In genomic region chr4:105160470-105160869, GRCm38 (mm10) we compare ENCODE assay signal across 13 mouse cellular contexts. TPM values are rescaled to one million over a fixed set of nuclear protein-coding genes. Genes with fewer than 3 reads are reported as not detected.
A peak's percentile ranks its signal among the peaks of the same experiment; 100 is the strongest.
DNase-seq lines count a peak whose midpoint lies in the region; ATAC-seq lines count a peak whose summit lies in the region.
"Had no signal": no experiment of that assay in that cellular context is flagged by ENCODE, and none has a peak within 500 bp of the region (broad histone marks: within the 10 kb centered on the region; RNA-seq: fewer than 3 reads in every experiment).

No protein-coding gene starts in this region.

- no peak for ATAC-seq in intestine, embryonic 14.5 days (replicated peaks; ENCODE audit: low FRiP score, low TSS enrichment, low read depth)
- ATAC-seq in intestine, embryonic 15.5 days = no peak
- no peak for ATAC-seq in forebrain, embryonic 16.5 days
- ATAC-seq: CD4-positive, CD25-positive, alpha-beta regulatory T cell, adult 4 months had no signal

- H3K4me1 ChIP-seq in intestine, embryonic 14.5 days (replicated peaks; ENCODE audit: control insufficient read depth, insufficient read depth, low read length) = peaks cover 5% of the 10 kb centered on the region
- 0 out of 2 replicates have a peak, but pooled peaks cover 4% of the 10 kb centered on the region for H3K4me1 ChIP-seq in intestine, embryonic 15.5 days (replicated peaks)
- H3K4me1 ChIP-seq in embryonic facial prominence, embryonic 10.5 days = peaks cover 68% of the 10 kb centered on the region
- H3K4me1 ChIP-seq in forebrain, embryonic 16.5 days (replicated peaks; ENCODE audit: control insufficient read depth, insufficient read depth, low read length) = peaks cover 30% of the 10 kb centered on the region
- peaks cover 51% of the 10 kb centered on the region for H3K4me1 ChIP-seq in midbrain, embryonic 10.5 days

- H3K4me2 ChIP-seq in intestine, embryonic 14.5 days (ENCODE audit: low read length) = 0 out of 2 replicates have a peak overlapping the region, but pooled peaks have one; percentile 6
- no peak overlapping the region for H3K4me2 ChIP-seq in intestine, embryonic 15.5 days (replicated peaks)
- peak overlapping the region; percentile 44 for H3K4me2 ChIP-seq in forebrain, embryonic 16.5 days (ENCODE audit: low read length)

- H3K27ac ChIP-seq in intestine, embryonic 14.5 days (ENCODE audit: low read depth) = no peak overlapping the region
- H3K27ac ChIP-seq in intestine, embryonic 15.5 days = no peak overlapping the region
- no peak overlapping the region for H3K27ac ChIP-seq in embryonic facial prominence, embryonic 10.5 days (replicated peaks)
- H3K27ac ChIP-seq in forebrain, embryonic 16.5 days (ENCODE audit: low read length) = no peak overlapping the region
- no peak overlapping the region for H3K27ac ChIP-seq in midbrain, embryonic 10.5 days (replicated peaks)

- no peak overlapping the region for H3K9ac ChIP-seq in intestine, embryonic 14.5 days (ENCODE audit: low read length)
- H3K9ac ChIP-seq in intestine, embryonic 15.5 days = no peak overlapping the region
- peak overlapping the region; percentile 40 for H3K9ac ChIP-seq in forebrain, embryonic 16.5 days (replicated peaks; ENCODE audit: low read depth, low read length)

- H3K27me3 ChIP-seq in intestine, embryonic 14.5 days (replicated peaks; ENCODE audit: control insufficient read depth, insufficient read depth, low read length) = no peaks in the 10 kb centered on the region
- H3K27me3 ChIP-seq in intestine, embryonic 15.5 days (replicated peaks) = no peaks in the 10 kb centered on the region
- H3K27me3 ChIP-seq in embryonic facial prominence, embryonic 10.5 days (replicated peaks; ENCODE audit: low read depth, poor library complexity, severe bottlenecking) = no peaks in the 10 kb centered on the region
- H3K27me3 ChIP-seq in forebrain, embryonic 16.5 days (replicated peaks; ENCODE audit: control insufficient read depth, insufficient read depth, low read length) = no peaks in the 10 kb centered on the region
- H3K27me3 ChIP-seq in midbrain, embryonic 10.5 days (ENCODE audit: low read depth, poor library complexity, severe bottlenecking) = 0 out of 2 replicates have a peak, but pooled peaks cover 3% of the 10 kb centered on the region

- no peak overlapping the region for H3K4me3 ChIP-seq in intestine, embryonic 14.5 days (ENCODE audit: low read depth, low read length)
- no peak overlapping the region for H3K4me3 ChIP-seq in intestine, embryonic 15.5 days (replicated peaks)
- peak overlapping the region; percentile 95 for H3K4me3 ChIP-seq in embryonic facial prominence, embryonic 10.5 days
- H3K4me3 ChIP-seq in forebrain, embryonic 16.5 days (replicated peaks; ENCODE audit: low read length) = peak overlapping the region; percentile 20
- H3K4me3 ChIP-seq in midbrain, embryonic 10.5 days = peak overlapping the region; percentile 96; the same call in 1 of the 2 replicates

- WGBS in intestine, embryonic 14.5 days = 86% methylated on average over 6 of the region's 6 CpGs
- 93% methylated on average over 6 of the region's 6 CpGs for WGBS in intestine, embryonic 15.5 days
- 78% methylated on average over 6 of the region's 6 CpGs for WGBS in embryonic facial prominence, embryonic 10.5 days
- 31% methylated on average over 6 of the region's 6 CpGs for WGBS in forebrain, embryonic 16.5 days
- WGBS in midbrain, embryonic 10.5 days = 77% methylated on average over 6 of the region's 6 CpGs

- DNase-seq in intestine, embryonic 14.5 days (ENCODE audit: low spot score) = peak; percentile 18
- DNase-seq in embryonic facial prominence, embryonic 10.5 days (ENCODE audit: low spot score) = no peak
- DNase-seq in midbrain, embryonic 10.5 days (ENCODE audit: low spot score) = no peak
- no peak for DNase-seq in urinary bladder, adult 2 months (ENCODE audit: low spot score)
- no peak for DNase-seq in right cerebral cortex, postnatal 14 days
- no peak for DNase-seq in adrenal gland, adult 8-10 months
- DNase-seq: kidney, postnatal 4 days; retina, postnatal 1 day; thymus, postnatal 36 days had no signal

- H3K36me3 ChIP-seq in intestine, embryonic 14.5 days (ENCODE audit: control insufficient read depth, insufficient read depth, low read length) = peaks cover 10% of the 10 kb centered on the region; the same call in 1 of the 2 replicates
- H3K36me3 ChIP-seq in intestine, embryonic 15.5 days = no peaks in the 10 kb centered on the region
- H3K36me3 ChIP-seq in embryonic facial prominence, embryonic 10.5 days (replicated peaks) = peaks cover 45% of the 10 kb centered on the region
- no peaks in the 10 kb centered on the region for H3K36me3 ChIP-seq in forebrain, embryonic 16.5 days (ENCODE audit: control insufficient read depth, insufficient read depth)
- H3K36me3 ChIP-seq in midbrain, embryonic 10.5 days = peaks cover 32% of the 10 kb centered on the region

- no peaks in the 10 kb centered on the region for H3K9me3 ChIP-seq in intestine, embryonic 14.5 days (ENCODE audit: control insufficient read depth, low read length)
- H3K9me3 ChIP-seq in intestine, embryonic 15.5 days = no peaks in the 10 kb centered on the region
- H3K9me3 ChIP-seq in embryonic facial prominence, embryonic 10.5 days = no peaks in the 10 kb centered on the region
- H3K9me3 ChIP-seq in forebrain, embryonic 16.5 days (ENCODE audit: control insufficient read depth, low read length) = no peaks in the 10 kb centered on the region
- no peaks in the 10 kb centered on the region for H3K9me3 ChIP-seq in midbrain, embryonic 10.5 days (replicated peaks)

RNA-seq across cellular contexts. Expression of gene Plpp3, which starts 3.3 kb away (rescaled TPM):
- polyA plus RNA-seq in intestine, embryonic 14.5 days (2014; fragmentation: Nextera tagmentation; extraction: Ambion mirVana) = 33.2 and 36.9 TPM in 2 replicates
- 41.2 and 42.0 TPM in 2 replicates for polyA plus RNA-seq in intestine, embryonic 15.5 days (2015; fragmentation: Nextera tagmentation; extraction: Ambion mirVana)
- 67.6 and 77.1 TPM in 2 replicates for polyA plus RNA-seq in embryonic facial prominence, embryonic 10.5 days (2016; fragmentation: Nextera tagmentation; extraction: Ambion mirVana)
- 67.7 and 76.8 TPM in 2 replicates for polyA plus RNA-seq in forebrain, embryonic 16.5 days (2015; fragmentation: Nextera tagmentation; extraction: Ambion mirVana)
- polyA plus RNA-seq in midbrain, embryonic 10.5 days (2016; fragmentation: Nextera tagmentation; extraction: Ambion mirVana) = 44.5 and 55.6 TPM in 2 replicates
- 165 and 174 TPM in 2 replicates for polyA plus RNA-seq in urinary bladder, adult 2 months (2012; rRNA removed)
- total RNA-seq in adrenal gland, adult 8-10 months (2022) = 100 to 1,000 TPM; 211 to 349 (median 255) TPM
- total RNA-seq: megakaryocyte progenitor cell, adult 5-6 weeks had no signal

RNA-seq across cellular contexts. Expression of gene Prkaa2, which starts 50.8 kb away (rescaled TPM):
- polyA plus RNA-seq in intestine, embryonic 14.5 days (2014; fragmentation: Nextera tagmentation; extraction: Ambion mirVana) = 2.9 and 3.3 TPM in 2 replicates
- polyA plus RNA-seq in intestine, embryonic 15.5 days (2015; fragmentation: Nextera tagmentation; extraction: Ambion mirVana) = 4.6 and 5.4 TPM in 2 replicates
- 1.1 and 1.3 TPM in 2 replicates for polyA plus RNA-seq in embryonic facial prominence, embryonic 10.5 days (2016; fragmentation: Nextera tagmentation; extraction: Ambion mirVana)
- 14.0 and 14.4 TPM in 2 replicates for polyA plus RNA-seq in forebrain, embryonic 16.5 days (2015; fragmentation: Nextera tagmentation; extraction: Ambion mirVana)
- 1.9 and 2.6 TPM in 2 replicates for polyA plus RNA-seq in midbrain, embryonic 10.5 days (2016; fragmentation: Nextera tagmentation; extraction: Ambion mirVana)
- polyA plus RNA-seq in urinary bladder, adult 2 months (2012; rRNA removed) = 18.4 and 21.2 TPM in 2 replicates
- 10 to 100 TPM in 2 of 4 experiments, 1 to 10 TPM in 2; 7.5 to 10.4 (median 9.2) TPM for total RNA-seq in adrenal gland, adult 8-10 months (2022)
- polyA plus RNA-seq: CD4-positive, CD25-positive, alpha-beta regulatory T cell, adult 4 months had no signal

Comparison
In these comparisons a context has a peak if more than half of its experiments do, and no peak if none do; other contexts are left out.
1. H3K4me3 ChIP-seq: peak in embryonic facial prominence, embryonic 10.5 days (single experiment), forebrain, embryonic 16.5 days (single experiment) and midbrain, embryonic 10.5 days (single experiment); none in intestine, embryonic 14.5 days (single experiment) and intestine, embryonic 15.5 days (single experiment).